In genomic region chr8:10072347-10072746, GRCm38 (mm10) we compare ENCODE assay signal across 21 mouse cellular contexts.
"Had no signal": no experiment of that assay in that cellular context is flagged by ENCODE, and none has a peak within 500 bp of the region (broad histone marks: within the 10 kb centered on the region; RNA-seq: fewer than 3 reads in every experiment).

No protein-coding gene starts in this region.

- DNase-seq: gastrocnemius, postnatal 14 days; gastrocnemius, postnatal 36 days; heart, adult 11 months; heart, postnatal 10 days; kidney, adult 11 months; kidney, adult 2 months; kidney, adult 9 months; kidney, postnatal 14 days; kidney, postnatal 36 days; layer of hippocampus, adult 9-11 months; layer of hippocampus, postnatal 36 days had no signal

- H3K4me1 ChIP-seq: heart, embryonic 10.5 days; heart, embryonic 12.5 days; hindbrain, embryonic 13.5 days; hindbrain, embryonic 15.5 days; kidney, embryonic 15.5 days; limb, embryonic 12.5 days; liver, embryonic 12.5 days had no signal

- H3K36me3 ChIP-seq: heart, embryonic 10.5 days; heart, embryonic 12.5 days; hindbrain, embryonic 13.5 days; hindbrain, embryonic 15.5 days; kidney, embryonic 15.5 days; limb, embryonic 12.5 days; liver, embryonic 12.5 days had no signal

- H3K27me3 ChIP-seq: heart, embryonic 12.5 days; hindbrain, embryonic 13.5 days; hindbrain, embryonic 15.5 days; kidney, embryonic 15.5 days; limb, embryonic 12.5 days; liver, embryonic 12.5 days had no signal

- H3K9ac ChIP-seq: heart, embryonic 12.5 days; hindbrain, embryonic 13.5 days; hindbrain, embryonic 15.5 days; kidney, embryonic 15.5 days; limb, embryonic 12.5 days; liver, embryonic 12.5 days; liver, embryonic 14.5 days had no signal

- H3K4me2 ChIP-seq: heart, embryonic 12.5 days; hindbrain, embryonic 13.5 days; hindbrain, embryonic 15.5 days; kidney, embryonic 15.5 days; limb, embryonic 12.5 days; liver, embryonic 12.5 days had no signal

- H3K27ac ChIP-seq: heart, embryonic 10.5 days; hindbrain, embryonic 13.5 days; hindbrain, embryonic 15.5 days; hindbrain, postnatal 0 days; kidney, embryonic 15.5 days; kidney, postnatal 0 days; limb, embryonic 12.5 days; liver, embryonic 12.5 days; liver, embryonic 14.5 days had no signal

- H3K4me3 ChIP-seq: heart, embryonic 10.5 days; heart, embryonic 12.5 days; hindbrain, embryonic 13.5 days; hindbrain, embryonic 15.5 days; kidney, embryonic 15.5 days; limb, embryonic 12.5 days; liver, embryonic 12.5 days had no signal
